Mouse (Mus musculus) cerebellum, postnatal 14 days (tissue): Measurements from ENCODE around the gene Kcnj2.

Experiments used
- DNase-seq, 2 experiments: peaks; one replicate each; pipeline ENCODE4 v3.0.0; 2021; ENCODE audit warnings: mixed read lengths in 2 of 2

Kcnj2 gene

DNA sequence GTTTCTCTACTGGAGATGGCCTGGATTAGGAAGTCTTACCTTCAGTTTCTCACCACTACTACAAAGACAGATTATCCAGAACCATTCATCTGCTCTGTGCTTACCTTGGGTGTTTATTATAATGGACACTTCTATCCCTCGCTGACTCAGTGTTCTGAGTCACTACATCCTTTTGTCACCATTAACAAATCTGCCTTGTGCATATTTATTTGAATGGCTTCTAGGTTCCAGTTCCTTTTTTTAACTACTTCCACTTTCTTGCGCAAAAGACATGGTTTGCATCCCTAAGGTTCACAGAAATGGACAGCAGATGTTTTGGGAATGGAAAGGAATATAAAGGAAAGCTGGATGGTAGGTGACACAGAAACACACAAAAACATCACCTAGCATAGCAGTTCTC, 27.0 kb downstream of the Kcnj2 start:
- no peak for DNase-seq

DNA sequence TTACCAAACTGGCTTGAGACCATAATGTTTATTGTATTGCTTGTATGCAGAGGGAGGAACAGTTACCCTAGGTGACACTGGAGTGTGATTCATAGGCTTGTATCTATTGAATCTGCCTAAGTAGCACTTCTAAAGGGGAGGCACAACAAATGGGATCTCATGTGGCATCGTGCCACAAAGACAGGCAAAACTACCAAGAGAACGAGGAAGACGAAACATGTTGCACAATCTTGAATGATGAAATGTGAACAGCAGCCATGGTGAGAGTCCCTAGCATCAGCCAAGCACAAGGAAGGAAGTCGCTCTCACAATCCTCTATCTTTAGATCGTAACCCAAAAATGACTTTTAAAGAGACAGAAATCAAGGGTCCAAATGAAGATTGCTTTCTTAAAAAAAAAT, 30.6 kb downstream of the Kcnj2 start:
- DNase-seq = no peak

DNA sequence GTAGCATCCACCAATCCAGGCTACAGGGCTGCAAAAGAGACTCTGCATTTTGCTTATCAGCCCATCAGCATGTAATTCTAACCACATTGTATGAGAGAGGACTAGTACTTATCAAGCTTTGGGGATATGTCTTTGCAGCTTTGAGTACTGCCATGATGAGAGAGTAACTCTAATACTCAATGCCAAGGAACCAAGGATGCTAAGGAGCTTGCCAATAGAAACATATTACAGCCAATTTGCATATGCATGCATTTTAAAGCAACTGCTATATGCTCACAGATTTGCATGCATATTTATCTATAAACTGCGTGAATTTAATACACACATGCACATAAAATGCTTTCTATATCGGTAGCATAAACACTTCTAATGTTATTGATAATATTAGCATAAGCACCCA, 34.2 kb downstream of the Kcnj2 start:
- no peak for DNase-seq

DNA sequence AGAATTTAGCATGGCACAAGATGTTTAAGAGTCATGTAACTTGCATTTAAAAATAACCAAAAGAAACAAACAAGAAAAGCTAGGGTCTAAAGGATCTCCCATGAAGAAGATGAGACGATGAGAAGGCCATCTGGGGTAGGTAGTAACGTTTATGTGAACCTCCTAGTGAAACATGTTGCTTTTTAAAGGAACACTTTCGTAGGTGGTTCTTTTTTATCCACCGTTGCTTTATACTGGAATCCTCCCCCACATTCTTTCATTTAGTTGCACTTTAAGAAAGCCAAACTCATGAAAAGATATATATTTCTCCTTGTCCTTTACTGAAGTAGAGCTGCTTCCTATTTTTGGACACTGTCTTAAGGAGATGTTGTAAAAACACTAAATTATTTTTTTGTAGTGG, 34.7 kb downstream of the Kcnj2 start:
- no peak for DNase-seq

DNA sequence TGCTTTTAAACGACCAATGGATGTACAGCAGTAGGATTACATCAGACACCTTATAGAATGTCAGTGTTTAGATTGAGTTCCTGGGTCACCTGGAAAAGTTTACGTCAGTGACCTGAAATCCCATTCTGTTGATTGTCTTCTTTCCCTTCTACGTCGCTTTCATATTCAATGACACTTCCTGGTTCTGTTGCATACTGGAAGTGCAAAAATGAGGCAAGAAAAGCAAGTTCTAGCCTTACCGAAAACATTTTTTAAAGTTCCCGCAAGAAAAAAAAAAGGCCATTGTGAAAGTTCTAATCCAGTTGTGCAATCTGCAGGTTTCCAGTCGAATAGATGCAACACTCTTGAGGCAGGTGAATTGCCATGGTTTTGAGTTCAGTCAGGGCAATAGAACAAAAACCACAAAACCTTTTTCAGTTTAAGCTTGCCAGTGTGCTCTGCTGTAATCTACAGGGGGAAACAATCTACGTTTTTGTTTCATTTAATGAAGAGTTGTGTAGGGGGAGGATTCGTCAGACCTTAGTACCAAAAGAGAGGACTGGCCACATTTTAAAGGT, 35.7 kb downstream of the Kcnj2 start:
- no peak for DNase-seq

DNA sequence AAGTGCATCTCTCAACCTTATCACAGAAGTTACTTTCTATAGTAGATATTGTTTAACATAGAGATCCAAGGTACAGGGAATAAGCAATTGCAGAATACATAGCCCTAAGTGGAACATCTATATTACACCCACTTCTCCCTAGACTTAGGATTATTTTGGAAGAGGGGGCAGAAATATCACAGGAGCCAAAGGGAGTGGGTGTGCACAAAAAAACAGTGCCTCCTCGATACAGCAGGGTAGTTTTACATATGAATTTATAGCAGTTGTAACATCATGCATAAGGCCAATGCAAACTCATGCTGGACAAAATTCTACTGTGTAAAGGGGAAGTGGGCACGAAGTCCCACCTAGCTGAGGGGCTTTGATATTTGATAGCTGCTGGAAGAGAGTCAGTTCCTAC, 38.5 kb downstream of the Kcnj2 start:
- no peak for DNase-seq

DNA sequence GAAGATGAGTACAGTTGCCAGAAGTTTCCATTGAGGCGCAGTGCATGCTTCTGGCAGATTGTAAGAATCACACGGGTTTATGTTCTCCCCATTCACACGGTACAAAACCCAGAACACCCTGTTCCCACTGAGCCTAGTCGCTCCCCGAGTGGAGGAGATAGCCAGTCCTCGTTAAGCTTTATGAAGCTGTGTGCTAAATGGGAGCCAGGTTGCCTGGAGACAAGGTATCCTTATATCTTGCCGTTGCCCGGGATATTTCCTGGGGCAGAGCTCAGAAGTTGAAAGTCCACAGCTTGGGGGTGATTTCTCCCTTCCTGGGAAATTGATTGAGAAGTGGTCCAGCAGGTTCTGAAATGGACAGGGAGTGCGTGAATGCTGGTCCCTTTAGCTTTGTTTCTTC, 42.2 kb downstream of the Kcnj2 start:
- no peak for DNase-seq

DNA sequence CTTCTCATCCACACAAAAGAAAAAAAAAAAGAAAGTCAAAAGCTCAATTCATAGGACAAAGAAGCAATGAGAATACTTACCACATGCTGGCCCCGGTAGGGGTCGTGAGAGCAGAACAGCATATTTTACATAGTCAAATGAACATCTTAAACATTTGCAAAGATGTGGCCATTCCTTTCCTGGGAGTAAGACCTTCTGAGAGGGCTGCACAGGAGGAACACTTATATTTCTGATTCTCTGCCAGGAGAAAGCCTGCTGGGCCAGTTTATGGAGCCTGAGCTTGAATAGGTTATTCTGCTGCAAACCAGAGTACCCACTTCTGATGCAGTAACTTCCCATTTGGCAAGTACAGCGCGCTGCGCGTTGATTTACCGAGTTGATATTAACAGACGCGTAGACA, 55.5 kb downstream of the Kcnj2 start:
- DNase-seq = peak in 1 of 2 experiments; percentile 1

DNA sequence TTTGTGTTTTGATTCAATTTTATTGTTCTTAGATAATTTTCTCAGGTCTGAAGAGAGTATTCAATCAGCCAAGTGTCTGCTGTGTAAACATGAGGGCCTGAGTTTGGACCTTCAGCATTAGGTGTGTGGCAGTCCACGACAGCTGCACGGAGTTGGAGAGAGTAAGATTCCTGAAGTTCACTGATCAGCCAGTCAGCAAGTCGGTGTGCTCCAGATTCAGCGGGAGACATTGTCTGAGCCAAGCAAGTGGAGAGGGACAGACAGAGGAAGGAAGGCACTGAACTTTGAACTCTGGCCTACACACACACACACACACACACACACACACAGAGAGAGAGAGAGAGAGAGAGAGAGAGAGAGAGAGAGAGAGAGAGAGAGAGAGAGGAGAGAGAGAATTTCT, 57.4 kb downstream of the Kcnj2 start:
- DNase-seq = no peak

DNA sequence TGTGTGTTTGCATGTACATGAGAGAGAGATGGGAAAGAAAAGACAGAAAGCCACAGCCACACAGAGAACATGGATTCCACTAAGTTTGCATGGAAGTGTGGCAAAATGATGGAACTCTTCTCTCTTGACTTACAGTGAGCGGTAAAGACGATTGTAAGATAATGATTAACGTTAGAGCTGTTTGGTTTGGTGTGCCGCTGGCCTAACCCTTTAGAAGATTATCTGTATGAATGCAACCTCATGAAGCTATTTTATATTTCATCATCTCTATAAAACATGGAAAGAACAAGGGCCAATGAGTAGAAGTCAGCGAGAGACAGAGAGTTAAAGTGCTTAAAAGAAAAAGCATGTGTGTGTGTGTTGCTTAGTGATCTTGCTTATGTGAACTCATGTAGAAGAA, 60.0 kb downstream of the Kcnj2 start:
- DNase-seq = no peak
